Mouse (Mus musculus): ENCODE measurements around the gene Fxyd7. TPM values are rescaled to one million over a fixed set of nuclear protein-coding genes. Genes with fewer than 3 reads are reported as not detected.

Fxyd7 gene
- 37.0 and 40.9 TPM in 2 replicates for polyA plus RNA-seq (2014; fragmentation: Nextera tagmentation; extraction: Ambion mirVana)

DNA sequence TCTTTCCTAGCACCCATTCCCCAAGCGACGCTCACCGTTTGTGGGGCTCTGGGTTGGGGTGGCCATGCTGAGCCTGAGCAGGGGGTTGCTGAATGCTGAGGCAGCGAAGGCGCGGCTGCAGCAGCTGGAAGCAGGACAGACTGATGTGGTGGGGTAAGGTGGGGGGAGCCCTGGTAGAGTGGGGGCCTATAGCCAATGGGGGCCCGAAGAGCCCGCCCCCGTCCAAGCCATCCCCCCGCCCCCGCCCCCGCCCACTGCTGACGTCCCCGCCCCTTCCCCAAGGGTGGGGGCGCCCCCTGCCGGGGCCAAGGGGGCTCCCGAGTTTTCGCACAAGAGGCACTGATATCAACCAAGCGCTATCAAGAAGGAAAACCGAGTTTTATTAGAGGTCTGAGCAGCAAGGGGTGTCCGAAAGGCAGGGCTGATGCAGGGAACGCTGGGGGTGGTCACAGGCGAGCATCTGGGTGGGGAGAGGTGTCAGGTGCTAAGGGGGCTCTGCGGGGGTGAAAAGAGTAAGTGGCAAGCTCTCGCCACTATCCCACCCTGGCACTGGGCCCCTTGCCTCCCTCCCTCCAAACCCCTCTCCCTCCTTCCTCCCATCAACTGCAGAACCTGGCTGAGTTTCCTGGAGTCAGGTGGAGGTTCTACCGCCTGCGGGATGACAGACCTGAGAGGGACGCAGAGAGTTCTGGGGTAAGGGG lies at the start of gene Fxyd7:
Fxyd7 (minus strand) TSS at position 147 of the 701 bp plus-strand sequence.
- no peaks in the 10 kb centered on the region for H3K36me3 ChIP-seq (ENCODE audit: control insufficient read depth, insufficient read depth, low read length)
- peaks cover 55% of the 10 kb centered on the region for H3K4me1 ChIP-seq (ENCODE audit: control insufficient read depth, insufficient read depth, low read length)
- no peak for ATAC-seq (ENCODE audit: low read depth)

DNA sequence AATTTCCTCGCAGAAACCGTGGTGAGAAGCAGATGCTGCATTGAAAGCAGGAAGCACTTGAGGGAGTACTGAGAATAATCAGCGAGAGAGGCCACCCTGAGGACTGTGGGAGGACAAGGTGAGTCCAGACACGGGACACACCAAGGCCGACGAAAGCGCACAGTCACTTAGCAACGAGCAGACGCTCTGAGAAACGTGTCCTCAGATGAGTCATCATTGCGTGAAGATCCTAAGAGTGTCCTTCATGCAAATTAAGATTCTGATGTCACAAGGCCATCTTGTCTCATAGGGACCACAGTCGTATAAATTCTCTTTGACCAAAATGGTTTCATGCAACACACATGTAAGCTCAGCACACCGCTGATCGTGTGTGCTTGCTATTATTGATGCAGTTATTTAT lies 49.5 kb upstream of the Fxyd7 start:
- Histone ChIP-seq H3K4me1 (ENCODE audit: control insufficient read depth, insufficient read depth, low read length) (no peaks in the 10 kb centered on the region), H3K9me3 (ENCODE audit: control insufficient read depth, low read length) (no peaks in the 10 kb centered on the region), H3K36me3 (ENCODE audit: control insufficient read depth, insufficient read depth, low read length) (no peaks in the 10 kb centered on the region), H3K27ac (replicated peaks; ENCODE audit: low read depth, low read length) (no peak overlapping the region), H3K4me3 (ENCODE audit: low read depth, low read length) (no peak overlapping the region), H3K4me2 (ENCODE audit: low read depth, low read length) (no peak overlapping the region), H3K27me3 (replicated peaks; ENCODE audit: control insufficient read depth, insufficient read depth, low read length) (no peaks in the 10 kb centered on the region), H3K9ac (ENCODE audit: low read depth, low read length) (no peak overlapping the region)
- ATAC-seq (ENCODE audit: low read depth) (no peak), DNase-seq (ENCODE audit: low spot score) (no peak)
- WGBS: 79% methylated on average over 14 of the region's 14 CpGs

More for the DNA sequence above, at the start of gene Fxyd7:
- peaks cover 47% of the 10 kb centered on the region for H3K27me3 ChIP-seq (replicated peaks; ENCODE audit: control insufficient read depth, insufficient read depth, low read length)
- WGBS: 2% methylated on average over 27 of the region's 28 CpGs
- H3K27ac ChIP-seq (replicated peaks; ENCODE audit: low read depth, low read length): no peak within 1 kb of the TSS
- no peaks in the 10 kb centered on the region for H3K9me3 ChIP-seq (ENCODE audit: control insufficient read depth, low read length)
- H3K9ac ChIP-seq (ENCODE audit: low read depth, low read length): peak within 1 kb of the TSS; percentile 40; the same call in 1 of the 2 replicates
- peak; percentile 24 for DNase-seq (ENCODE audit: low spot score)
- H3K4me3 ChIP-seq (ENCODE audit: low read depth, low read length): peak within 1 kb of the TSS; percentile 32
- H3K4me2 ChIP-seq (ENCODE audit: low read depth, low read length): peak within 1 kb of the TSS; percentile 49

DNA sequence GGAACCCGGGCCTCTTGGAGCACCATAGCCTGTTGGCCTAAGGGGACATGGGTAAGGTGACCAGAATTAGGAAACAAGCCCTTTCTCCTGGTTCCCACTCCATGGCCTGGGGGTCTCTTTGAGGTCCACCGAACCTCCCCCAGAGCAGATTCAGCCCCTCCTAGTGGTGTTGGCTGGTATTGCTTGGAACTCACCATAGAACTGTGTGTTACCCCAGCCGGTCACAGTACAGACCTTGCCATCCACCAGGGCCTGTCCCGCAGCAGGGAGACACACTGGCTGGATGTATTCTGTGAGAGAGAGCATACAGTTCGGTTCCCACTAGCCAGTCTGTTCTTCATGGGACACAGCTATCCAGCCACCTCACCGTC lies 48.3 kb upstream of the Fxyd7 start:
- H3K27ac ChIP-seq (replicated peaks; ENCODE audit: low read depth, low read length): no peak overlapping the region
- no peaks in the 10 kb centered on the region for H3K36me3 ChIP-seq (ENCODE audit: control insufficient read depth, insufficient read depth, low read length)
- ATAC-seq (ENCODE audit: low read depth) (no peak), DNase-seq (ENCODE audit: low spot score) (no peak)
- no peak overlapping the region for H3K4me2 ChIP-seq (ENCODE audit: low read depth, low read length)
- H3K4me3 ChIP-seq (ENCODE audit: low read depth, low read length): no peak overlapping the region
- H3K27me3 ChIP-seq (replicated peaks; ENCODE audit: control insufficient read depth, insufficient read depth, low read length): no peaks in the 10 kb centered on the region
- 83% methylated on average over 6 of the region's 6 CpGs for WGBS
- H3K9me3 ChIP-seq (ENCODE audit: control insufficient read depth, low read length): no peaks in the 10 kb centered on the region
- H3K9ac ChIP-seq (ENCODE audit: low read depth, low read length): no peak overlapping the region
- no peaks in the 10 kb centered on the region for H3K4me1 ChIP-seq (ENCODE audit: control insufficient read depth, insufficient read depth, low read length)

DNA sequence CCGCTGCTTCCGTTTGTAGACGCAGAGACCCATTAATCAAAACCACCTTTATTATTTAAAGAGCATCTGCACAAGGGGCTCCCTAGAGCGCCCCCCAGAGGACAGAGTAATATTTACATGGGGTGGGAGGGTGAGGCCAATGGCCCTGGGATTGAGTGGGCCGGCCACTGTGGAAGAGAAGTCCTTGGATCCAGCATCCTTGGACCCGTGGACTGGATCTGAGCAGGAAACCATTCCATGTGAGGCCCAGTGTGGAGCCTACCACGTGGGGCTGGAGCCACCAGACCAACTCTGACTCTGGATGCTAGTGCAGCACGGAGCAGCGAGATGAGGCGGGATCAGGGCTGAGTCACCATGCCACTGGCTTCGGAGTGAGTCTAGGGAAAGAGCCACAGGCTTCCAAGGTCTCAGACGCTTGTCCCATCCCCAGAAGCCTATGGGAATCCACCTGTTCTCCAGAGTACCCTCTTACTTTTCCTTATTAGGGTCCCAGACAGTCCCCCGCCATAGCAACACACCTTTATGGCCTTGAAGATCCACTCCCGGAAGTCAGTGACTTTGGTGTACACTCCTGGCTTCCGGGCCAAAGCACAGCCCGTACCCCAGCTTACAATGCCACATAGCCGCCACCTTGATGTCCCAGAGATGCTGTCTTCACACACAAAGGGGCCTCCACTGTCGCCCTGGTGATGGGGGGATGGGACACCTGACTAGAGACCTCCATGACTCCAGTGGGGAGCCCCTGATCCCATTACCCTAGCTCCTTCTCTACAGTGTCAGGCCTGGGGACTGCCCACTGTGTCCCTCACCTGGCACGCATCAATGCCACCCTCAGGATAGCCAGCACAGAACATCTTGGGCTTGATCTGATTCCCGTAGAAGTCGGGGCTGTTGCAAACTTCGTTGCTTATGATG lies 47.7 kb upstream of the Fxyd7 start:
- Histone ChIP-seq H3K27me3 (replicated peaks; ENCODE audit: control insufficient read depth, insufficient read depth, low read length) (no peaks in the 10 kb centered on the region), H3K9ac (ENCODE audit: low read depth, low read length) (no peak overlapping the region), H3K27ac (replicated peaks; ENCODE audit: low read depth, low read length) (no peak overlapping the region), H3K4me3 (ENCODE audit: low read depth, low read length) (no peak overlapping the region), H3K4me1 (ENCODE audit: control insufficient read depth, insufficient read depth, low read length) (no peaks in the 10 kb centered on the region), H3K4me2 (ENCODE audit: low read depth, low read length) (no peak overlapping the region), H3K36me3 (ENCODE audit: control insufficient read depth, insufficient read depth, low read length) (no peaks in the 10 kb centered on the region), H3K9me3 (ENCODE audit: control insufficient read depth, low read length) (no peaks in the 10 kb centered on the region)
- DNase-seq (ENCODE audit: low spot score): no peak
- WGBS: 73% methylated on average over 22 of the region's 22 CpGs
- ATAC-seq (ENCODE audit: low read depth): no peak

DNA sequence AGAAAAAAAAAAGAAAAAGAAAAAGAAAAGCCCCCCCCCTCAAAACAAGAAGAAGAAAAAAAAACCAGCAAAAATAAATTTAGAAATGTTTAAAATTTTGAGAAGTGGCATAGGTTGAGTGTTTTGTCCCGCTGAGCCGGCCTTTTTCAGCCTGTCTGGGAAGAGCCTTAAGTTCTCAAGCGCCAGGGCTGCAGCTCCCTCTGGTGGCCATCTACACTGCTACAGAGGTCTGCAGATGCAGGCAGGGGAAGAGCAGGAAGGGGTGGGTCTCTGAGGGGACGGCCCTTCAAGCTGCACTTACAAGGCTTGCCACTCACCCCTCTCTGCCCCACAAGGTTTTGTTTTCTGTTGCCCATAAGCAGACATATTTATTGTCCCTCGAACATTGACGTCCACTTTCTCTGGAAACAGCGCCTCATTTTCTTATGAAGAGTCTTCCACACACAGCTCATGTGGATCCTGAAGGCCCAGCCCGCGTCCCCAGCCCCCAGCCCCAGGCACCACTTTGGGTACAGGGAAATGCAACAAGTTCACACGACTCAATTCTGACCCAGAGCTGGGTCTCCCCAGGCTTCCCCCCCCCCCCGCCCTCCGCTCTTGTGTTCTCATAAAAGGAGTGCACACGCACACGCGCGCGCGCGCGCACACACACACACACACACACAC lies 46.4 kb upstream of the Fxyd7 start:
- WGBS: 33% methylated on average over 19 of the region's 20 CpGs
- no peaks in the 10 kb centered on the region for H3K4me1 ChIP-seq (ENCODE audit: control insufficient read depth, insufficient read depth, low read length)
- peak overlapping the region; percentile 49 for H3K4me2 ChIP-seq (ENCODE audit: low read depth, low read length)
- peak; percentile 97 for ATAC-seq (ENCODE audit: low read depth)
- no peaks in the 10 kb centered on the region for H3K27me3 ChIP-seq (replicated peaks; ENCODE audit: control insufficient read depth, insufficient read depth, low read length)
- H3K27ac ChIP-seq (replicated peaks; ENCODE audit: low read depth, low read length): peak overlapping the region; percentile 44
- peak overlapping the region; percentile 49 for H3K9ac ChIP-seq (ENCODE audit: low read depth, low read length)
- peak overlapping the region; percentile 30 for H3K4me3 ChIP-seq (ENCODE audit: low read depth, low read length)
- DNase-seq (ENCODE audit: low spot score): peak; percentile 97
- H3K36me3 ChIP-seq (ENCODE audit: control insufficient read depth, insufficient read depth, low read length): no peaks in the 10 kb centered on the region
- no peaks in the 10 kb centered on the region for H3K9me3 ChIP-seq (ENCODE audit: control insufficient read depth, low read length)

DNA sequence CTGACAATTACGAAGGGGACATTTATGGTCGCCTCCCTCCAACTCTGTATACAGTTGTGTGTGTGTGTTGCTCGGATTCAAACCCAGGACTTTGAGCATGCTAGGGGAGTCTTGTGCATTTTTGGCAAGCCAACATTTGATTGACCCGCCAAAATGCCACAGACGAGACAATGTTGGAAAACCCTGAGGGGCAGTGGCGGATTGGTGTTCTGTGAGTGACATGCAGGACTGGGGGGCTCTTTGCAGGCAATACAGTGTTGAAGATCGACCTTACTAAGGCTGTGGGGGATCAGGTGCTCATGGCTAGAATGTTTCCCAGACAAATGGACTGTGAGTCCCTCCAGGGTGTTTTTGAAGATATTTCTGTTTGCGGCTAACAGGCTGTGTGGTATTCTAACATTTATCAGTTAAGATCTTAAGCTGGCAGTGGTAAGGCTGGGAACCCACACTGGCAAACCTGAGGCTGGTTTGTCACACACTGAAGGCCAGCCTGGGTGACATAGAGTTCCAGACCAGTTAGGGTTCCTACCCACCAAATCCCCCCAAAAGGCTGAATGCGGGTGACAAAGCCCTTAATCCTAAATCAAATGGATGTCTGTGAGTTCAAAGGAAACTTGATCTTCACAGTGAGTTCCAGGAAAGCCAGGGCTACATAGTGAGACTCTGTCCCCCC lies 45.8 kb upstream of the Fxyd7 start:
- Histone ChIP-seq H3K27me3 (replicated peaks; ENCODE audit: control insufficient read depth, insufficient read depth, low read length) (no peaks in the 10 kb centered on the region), H3K36me3 (ENCODE audit: control insufficient read depth, insufficient read depth, low read length) (no peaks in the 10 kb centered on the region), H3K4me3 (ENCODE audit: low read depth, low read length) (no peak overlapping the region), H3K9me3 (ENCODE audit: control insufficient read depth, low read length) (no peaks in the 10 kb centered on the region), H3K27ac (replicated peaks; ENCODE audit: low read depth, low read length) (no peak overlapping the region), H3K4me1 (ENCODE audit: control insufficient read depth, insufficient read depth, low read length) (no peaks in the 10 kb centered on the region), H3K9ac (ENCODE audit: low read depth, low read length) (no peak overlapping the region), H3K4me2 (ENCODE audit: low read depth, low read length) (no peak overlapping the region)
- 61% methylated on average over 9 of the region's 9 CpGs for WGBS
- ATAC-seq (ENCODE audit: low read depth): peak; percentile 20; the same call in 1 of the 2 replicates
- peak; percentile 21 for DNase-seq (ENCODE audit: low spot score)

DNA sequence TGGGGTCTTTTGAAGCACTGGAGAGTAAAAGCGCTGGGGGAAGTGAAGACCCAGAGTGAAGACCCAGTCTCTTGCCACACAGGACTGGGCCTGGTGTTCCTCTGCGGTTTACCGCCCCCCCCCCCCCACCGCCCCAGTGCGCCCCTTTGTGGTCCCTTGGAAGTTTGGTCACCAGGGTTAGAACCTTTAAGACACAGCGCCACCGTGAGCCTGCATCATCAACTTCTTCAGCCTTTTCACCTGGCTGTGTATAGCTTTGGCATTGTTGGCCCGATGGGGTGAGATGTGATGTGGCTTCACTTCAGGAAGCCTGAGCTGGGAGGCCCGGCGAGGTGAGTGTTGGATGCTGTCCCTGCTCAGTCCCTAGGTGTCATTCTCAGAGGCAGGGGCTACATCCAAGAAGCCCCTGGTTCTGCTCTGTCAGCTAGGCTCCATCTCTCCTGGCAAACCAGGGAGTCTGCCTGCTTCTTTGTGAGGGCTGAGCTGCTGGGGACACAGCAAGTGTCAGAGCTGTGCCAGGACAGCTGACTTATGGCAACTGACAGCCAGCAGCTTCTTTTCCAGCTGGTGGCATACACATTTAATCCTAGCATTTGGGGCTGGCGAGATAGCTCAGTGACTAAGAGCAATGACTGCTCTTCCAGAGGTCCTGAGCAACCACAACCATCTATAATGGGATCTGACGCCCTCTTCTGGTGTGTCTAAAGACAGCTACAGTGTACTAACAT lies 43.7 kb upstream of the Fxyd7 start:
- DNase-seq (ENCODE audit: low spot score): no peak
- H3K27me3 ChIP-seq (replicated peaks; ENCODE audit: control insufficient read depth, insufficient read depth, low read length): no peaks in the 10 kb centered on the region
- H3K9ac ChIP-seq (ENCODE audit: low read depth, low read length): no peak overlapping the region
- no peaks in the 10 kb centered on the region for H3K4me1 ChIP-seq (ENCODE audit: control insufficient read depth, insufficient read depth, low read length)
- H3K9me3 ChIP-seq (ENCODE audit: control insufficient read depth, low read length): no peaks in the 10 kb centered on the region
- H3K4me3 ChIP-seq (ENCODE audit: low read depth, low read length): no peak overlapping the region
- no peaks in the 10 kb centered on the region for H3K36me3 ChIP-seq (ENCODE audit: control insufficient read depth, insufficient read depth, low read length)
- no peak overlapping the region for H3K27ac ChIP-seq (replicated peaks; ENCODE audit: low read depth, low read length)
- H3K4me2 ChIP-seq (ENCODE audit: low read depth, low read length): no peak overlapping the region
- ATAC-seq (ENCODE audit: low read depth): no peak
- 32% methylated on average over 8 of the region's 12 CpGs for WGBS

All from embryonic facial prominence, embryonic 14.5 days (tissue).